Mouse (Mus musculus): ENCODE results near the gene Gsn.
A peak's percentile ranks its signal among the peaks of the same experiment; 100 is the strongest.

Gsn gene

GRCm38 (mm10) chr2:35328064-35328792 lies 72.0 kb downstream of the Gsn start:
- DNase-seq: no peak

GRCm38 (mm10) chr2:35329061-35329460 lies 72.9 kb downstream of the Gsn start:
- no peak for DNase-seq

DNA sequence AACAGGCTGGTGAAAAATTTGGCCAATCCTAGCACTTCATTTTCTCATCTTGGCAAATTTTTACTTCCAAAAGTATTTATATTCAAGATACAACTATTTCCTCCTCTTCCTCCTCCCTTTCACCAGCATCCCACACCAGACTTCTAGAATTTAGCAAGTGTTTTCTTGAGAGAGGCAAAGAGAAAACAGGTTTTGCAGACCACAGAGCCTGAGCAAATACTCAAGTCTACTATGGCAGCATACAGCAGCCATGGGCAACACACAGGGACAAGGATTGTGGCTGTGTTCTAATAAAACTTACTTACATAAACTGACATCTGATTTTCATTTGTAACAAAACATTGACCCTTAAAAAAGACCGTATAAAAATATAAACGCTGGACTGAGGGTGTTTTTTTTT lies 75.0 kb downstream of the Gsn start:
- no peak for DNase-seq

DNA sequence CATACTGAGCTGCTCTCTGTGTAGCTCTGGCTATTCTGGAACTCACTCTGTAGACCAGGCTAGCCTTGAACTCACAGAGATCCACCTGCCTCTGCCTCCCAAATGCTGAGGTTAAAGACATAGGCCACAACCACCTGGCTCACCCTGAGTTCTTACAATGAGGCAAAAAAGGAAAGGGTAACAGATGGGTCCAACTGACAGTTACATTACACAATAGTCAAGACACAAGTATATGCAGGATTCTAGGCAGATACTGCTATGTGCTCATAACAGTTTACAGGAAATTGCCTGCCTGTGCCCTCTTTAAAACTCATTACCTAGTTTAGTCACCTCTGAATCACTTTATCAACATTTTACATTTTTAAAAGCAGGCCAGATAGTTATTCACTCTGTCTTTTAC lies 77.5 kb downstream of the Gsn start:
- no peak for DNase-seq

GRCm38 (mm10) chr2:35335620-35336019 lies 79.4 kb downstream of the Gsn start:
- DNase-seq: no peak

- DNase-seq: peak; percentile 100
These were observed 80.5 kb downstream of the Gsn start, which contains the start of gene Stom for GRCm38 (mm10) chr2:35336388-35337280. Stom (minus strand) TSS chr2:35336976.

GRCm38 (mm10) chr2:35337419-35337818 lies 81.2 kb downstream of the Gsn start:
- peak; percentile 41 for DNase-seq

GRCm38 (mm10) chr2:35338036-35338435 lies 81.9 kb downstream of the Gsn start:
- no peak for DNase-seq

DNA sequence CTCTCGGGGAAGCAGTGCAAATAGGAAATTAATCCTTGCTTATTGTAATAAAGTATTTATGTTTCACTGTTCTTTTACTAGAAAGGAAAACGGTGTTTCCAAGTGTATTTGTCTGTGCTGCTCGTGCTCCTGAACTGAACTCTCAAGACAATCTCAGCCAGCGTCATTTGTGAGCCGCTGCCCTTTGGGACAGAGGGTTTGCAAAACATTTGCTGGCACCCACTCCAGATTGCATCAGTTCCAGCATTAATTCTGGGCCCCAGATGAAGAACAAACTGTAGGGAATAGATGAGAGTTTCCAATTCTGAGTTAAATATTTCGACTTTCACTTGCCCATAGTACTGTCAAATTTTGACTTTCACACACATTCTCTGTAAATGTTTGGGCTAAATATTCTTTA lies 82.5 kb downstream of the Gsn start:
- DNase-seq: peak; percentile 74

- no peak for DNase-seq
These were observed 86.4 kb downstream of the Gsn start for GRCm38 (mm10) chr2:35342605-35343004.

DNA sequence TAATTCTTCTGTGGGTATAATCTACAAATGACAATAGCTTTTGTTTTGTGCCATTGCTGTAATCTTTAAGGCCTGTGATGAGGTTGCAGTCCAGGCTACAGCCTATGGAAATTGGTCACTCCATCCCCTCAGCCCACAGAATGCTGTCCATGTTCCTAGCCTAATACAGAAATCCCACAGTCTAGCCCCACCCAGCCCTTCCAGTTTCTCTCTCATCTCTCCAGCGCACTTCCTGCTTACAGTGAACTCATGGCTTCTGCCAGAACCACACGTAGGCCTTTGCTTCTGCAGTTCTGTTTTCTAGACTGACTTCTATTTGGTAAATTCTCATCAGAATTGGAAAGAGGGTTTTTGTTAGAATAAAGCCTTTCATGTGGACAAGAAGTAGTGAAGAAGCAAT lies 89.8 kb downstream of the Gsn start:
- no peak for DNase-seq

DNA sequence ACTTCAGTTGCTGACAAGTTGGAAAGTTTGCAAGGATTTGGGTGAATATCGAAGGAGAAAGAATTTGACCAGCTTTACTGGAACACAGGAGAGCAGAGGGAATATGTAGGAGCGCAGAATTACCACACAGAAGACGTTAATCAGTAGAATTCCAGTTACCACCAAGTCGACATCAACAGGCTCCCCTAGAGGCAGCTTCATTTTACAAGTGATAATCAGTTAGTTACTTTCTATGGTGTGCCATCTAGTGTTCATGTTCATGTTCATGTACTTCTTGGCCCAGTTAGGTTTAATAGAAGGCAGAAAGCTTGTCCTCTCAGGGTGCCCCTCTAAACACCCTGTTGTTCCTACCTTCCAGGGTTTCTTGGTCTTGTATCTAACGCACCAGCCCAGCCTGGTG lies 93.0 kb downstream of the Gsn start:
- DNase-seq: no peak
